Mouse (Mus musculus): ENCODE results near the gene Hoxb13. TPM values are rescaled to one million over a fixed set of nuclear protein-coding genes. Genes with fewer than 3 reads are reported as not detected.

Hoxb13 gene
- polyA plus RNA-seq, 1 experiment: not detected

- H3K4me3 ChIP-seq (ENCODE audit: insufficient read depth, low read depth, low read length): no peak overlapping the region
Observed at GRCm38 (mm10) chr11:96202401-96203081, 8.4 kb downstream of the Hoxb13 start.

GRCm38 (mm10) chr11:96203182-96203788, 9.2 kb downstream of the Hoxb13 start:
- no peak overlapping the region for H3K27ac ChIP-seq (replicated peaks; ENCODE audit: low read depth, low read length)
- no peaks in the 10 kb centered on the region for H3K4me1 ChIP-seq (ENCODE audit: control insufficient read depth, insufficient read depth, insufficient read length, low read length)
- no peak overlapping the region for H3K4me3 ChIP-seq (ENCODE audit: insufficient read depth, low read depth, low read length)

More at GRCm38 (mm10) chr11:96202401-96203081, 8.4 kb downstream of the Hoxb13 start:
- no peaks in the 10 kb centered on the region for H3K4me1 ChIP-seq (ENCODE audit: control insufficient read depth, insufficient read depth, insufficient read length, low read length)
- H3K27ac ChIP-seq (replicated peaks; ENCODE audit: low read depth, low read length): no peak overlapping the region

DNA sequence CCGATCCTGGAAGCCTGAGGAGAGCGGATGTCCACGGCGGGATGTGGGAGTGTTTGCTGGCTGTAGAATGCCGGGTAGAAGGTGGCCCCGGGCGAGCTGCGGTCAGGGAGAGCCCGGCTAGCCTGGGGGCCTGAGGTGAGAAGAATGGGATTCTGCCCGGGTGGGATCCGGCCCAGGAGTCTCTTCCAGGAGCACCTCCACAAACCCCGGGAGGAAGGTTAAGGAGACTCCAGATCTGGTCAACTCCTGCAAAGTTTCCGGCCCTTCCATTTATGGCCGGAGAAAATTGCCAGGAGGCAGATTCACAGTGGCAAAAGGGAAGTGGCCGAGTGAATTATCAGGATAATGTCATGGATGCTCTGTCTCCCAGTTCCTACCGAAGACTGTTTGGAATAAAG, 9.7 kb downstream of the Hoxb13 start:
- Histone ChIP-seq H3K27ac (replicated peaks; ENCODE audit: low read depth, low read length) (no peak overlapping the region), H3K4me1 (ENCODE audit: control insufficient read depth, insufficient read depth, insufficient read length, low read length) (no peaks in the 10 kb centered on the region), H3K4me3 (ENCODE audit: insufficient read depth, low read depth, low read length) (no peak overlapping the region)

DNA sequence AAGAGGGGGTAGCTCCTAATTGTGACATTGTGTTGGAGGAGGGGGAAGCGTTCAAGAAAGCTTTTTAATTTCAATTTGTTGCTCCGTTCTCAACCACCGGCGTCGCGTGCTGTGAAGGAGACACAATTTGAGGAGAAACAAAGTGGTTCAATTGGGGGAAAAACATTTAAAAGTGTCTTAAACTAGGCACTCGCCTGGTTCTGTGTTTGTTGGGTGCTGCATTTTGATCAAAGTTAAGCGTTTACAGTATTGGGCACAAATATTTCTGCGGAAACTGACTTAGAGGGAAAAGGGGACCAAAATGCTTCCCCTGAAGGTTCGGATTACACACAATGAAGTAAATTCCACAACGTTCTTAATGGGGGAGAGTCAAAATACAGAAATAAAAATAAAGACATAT, 10.2 kb downstream of the Hoxb13 start:
- no peak overlapping the region for H3K4me3 ChIP-seq (ENCODE audit: insufficient read depth, low read depth, low read length)
- H3K4me1 ChIP-seq (ENCODE audit: control insufficient read depth, insufficient read depth, insufficient read length, low read length): no peaks in the 10 kb centered on the region
- H3K27ac ChIP-seq (replicated peaks; ENCODE audit: low read depth, low read length): no peak overlapping the region

DNA sequence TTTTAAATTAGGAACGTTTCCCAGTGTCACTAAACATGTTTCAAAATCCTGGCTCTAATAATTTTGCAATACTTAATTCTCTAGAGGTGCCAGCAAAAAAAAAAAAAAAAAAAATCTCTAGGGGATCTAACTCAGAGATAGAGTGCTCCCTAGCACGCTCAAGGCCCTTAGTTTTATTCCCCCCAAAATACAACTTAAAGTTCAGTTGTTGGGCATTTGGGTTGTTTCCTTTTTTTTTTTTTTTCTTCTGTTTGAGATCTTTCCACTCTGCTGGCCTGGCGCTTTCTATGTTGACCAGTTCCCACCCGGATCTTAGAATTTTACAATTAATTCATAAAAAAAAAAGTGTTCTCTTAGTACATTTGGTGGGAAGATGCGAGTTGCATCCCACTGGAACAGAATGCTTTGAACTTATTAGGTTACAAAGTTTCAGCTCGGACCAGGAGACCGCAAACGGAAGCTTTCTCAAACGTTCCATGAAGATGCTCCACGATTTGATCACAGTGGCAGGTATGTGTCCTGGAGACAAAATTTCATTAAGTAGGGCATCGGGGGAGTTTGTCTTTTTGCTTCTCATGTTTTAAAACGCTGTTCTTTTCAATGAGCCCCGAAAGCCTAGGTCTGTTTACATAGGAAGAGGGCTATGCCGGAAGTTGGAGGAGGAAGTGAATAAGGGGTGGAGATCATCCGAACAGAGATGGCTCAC, 11.5 kb downstream of the Hoxb13 start:
- H3K4me3 ChIP-seq (ENCODE audit: insufficient read depth, low read depth, low read length): no peak overlapping the region
- no peak overlapping the region for H3K27ac ChIP-seq (replicated peaks; ENCODE audit: low read depth, low read length)
- no peaks in the 10 kb centered on the region for H3K4me1 ChIP-seq (ENCODE audit: control insufficient read depth, insufficient read depth, insufficient read length, low read length)

- Histone ChIP-seq H3K27ac (replicated peaks; ENCODE audit: low read depth, low read length) (no peak overlapping the region), H3K4me1 (ENCODE audit: control insufficient read depth, insufficient read depth, insufficient read length, low read length) (no peaks in the 10 kb centered on the region), H3K4me3 (ENCODE audit: insufficient read depth, low read depth, low read length) (no peak overlapping the region)
Observed at GRCm38 (mm10) chr11:96223813-96224212, 29.7 kb downstream of the Hoxb13 start.

- Histone ChIP-seq H3K27ac (replicated peaks; ENCODE audit: low read depth, low read length) (no peak overlapping the region), H3K4me1 (ENCODE audit: control insufficient read depth, insufficient read depth, insufficient read length, low read length) (no peaks in the 10 kb centered on the region), H3K4me3 (ENCODE audit: insufficient read depth, low read depth, low read length) (no peak overlapping the region)
Observed at GRCm38 (mm10) chr11:96227676-96228075, 33.6 kb downstream of the Hoxb13 start.

DNA sequence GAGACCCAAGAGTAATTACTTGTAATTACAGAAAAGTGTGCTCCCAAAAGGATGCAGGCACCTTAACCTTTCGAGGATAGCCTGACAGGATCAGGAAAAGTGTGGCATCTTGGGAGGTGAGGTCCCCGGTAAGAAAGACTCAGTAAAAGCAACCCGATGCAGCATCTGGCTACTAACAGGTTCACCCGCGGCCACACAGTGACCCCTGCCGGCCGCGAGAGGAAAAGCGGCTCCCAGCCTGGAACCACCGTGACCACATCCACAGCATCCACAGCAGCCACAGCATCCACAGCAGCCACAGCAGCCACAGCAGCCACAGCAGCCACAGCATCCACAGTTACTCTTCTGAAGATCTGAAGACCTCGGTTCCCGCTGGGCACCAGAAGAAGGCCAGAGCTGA, 40.8 kb downstream of the Hoxb13 start:
- H3K4me3 ChIP-seq (ENCODE audit: insufficient read depth, low read depth, low read length): no peak overlapping the region
- H3K27ac ChIP-seq (replicated peaks; ENCODE audit: low read depth, low read length): no peak overlapping the region
- no peaks in the 10 kb centered on the region for H3K4me1 ChIP-seq (ENCODE audit: control insufficient read depth, insufficient read depth, insufficient read length, low read length)

DNA sequence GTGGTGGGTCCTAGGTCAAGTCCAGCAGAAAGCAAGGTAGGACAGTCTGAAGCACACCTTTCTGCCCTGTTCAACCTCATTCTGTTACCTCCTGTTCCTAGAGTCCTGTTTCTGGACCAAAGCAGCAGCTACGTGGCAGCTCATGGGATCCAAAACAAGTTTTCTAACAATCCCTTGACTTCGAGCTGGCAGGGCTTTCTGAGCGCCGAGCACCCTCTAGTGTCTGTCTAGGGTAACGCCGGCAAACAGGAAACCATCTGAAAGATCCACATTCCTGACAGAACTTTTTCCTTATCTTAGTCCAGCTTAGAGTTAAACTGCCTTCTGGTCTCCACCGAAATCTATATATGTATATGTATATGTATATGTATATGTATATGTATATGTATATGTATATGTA, 46.1 kb downstream of the Hoxb13 start:
- Histone ChIP-seq H3K27ac (replicated peaks; ENCODE audit: low read depth, low read length) (no peak overlapping the region), H3K4me1 (ENCODE audit: control insufficient read depth, insufficient read depth, insufficient read length, low read length) (no peaks in the 10 kb centered on the region), H3K4me3 (ENCODE audit: insufficient read depth, low read depth, low read length) (no peak overlapping the region)

Other genes starting within 250 kb of the Hoxb13 start
- gene Igf2bp1, start 188.4 kb upstream of the Hoxb13 start, polyA plus RNA-seq (2012; ENCODE audit: insufficient read depth, insufficient read length, missing spikeins): not detected in 2 replicates
- not detected in 2 replicates for gene Gip, start 169.8 kb upstream of the Hoxb13 start, polyA plus RNA-seq (2012; ENCODE audit: insufficient read depth, insufficient read length, missing spikeins)
- 61.6 and 90.5 TPM in 2 replicates for gene Snf8, start 159.4 kb upstream of the Hoxb13 start, polyA plus RNA-seq (2012; ENCODE audit: insufficient read depth, insufficient read length, missing spikeins)
- 11.5 and 13.7 TPM in 2 replicates for gene Ube2z, start 128.9 kb upstream of the Hoxb13 start, polyA plus RNA-seq (2012; ENCODE audit: insufficient read depth, insufficient read length, missing spikeins)
- 43.7 and 57.2 TPM in 2 replicates for gene Atp5g1, start 118.6 kb upstream of the Hoxb13 start, polyA plus RNA-seq (2012; ENCODE audit: insufficient read depth, insufficient read length, missing spikeins)
- not detected in 2 replicates for gene Calcoco2, start 82.4 kb upstream of the Hoxb13 start, polyA plus RNA-seq (2012; ENCODE audit: insufficient read depth, insufficient read length, missing spikeins)
- gene Ttll6, start 60.5 kb upstream of the Hoxb13 start, polyA plus RNA-seq (2012; ENCODE audit: insufficient read depth, insufficient read length, missing spikeins): not detected in 2 replicates
- not detected in 2 replicates for gene Hoxb9, start 77.1 kb downstream of the Hoxb13 start, polyA plus RNA-seq (2012; ENCODE audit: insufficient read depth, insufficient read length, missing spikeins)
- 0.58 and 1.9 TPM in 2 replicates for gene Hoxb8, start 87.6 kb downstream of the Hoxb13 start, polyA plus RNA-seq (2012; ENCODE audit: insufficient read depth, insufficient read length, missing spikeins)
- gene Hoxb7, start 92.3 kb downstream of the Hoxb13 start, polyA plus RNA-seq (2012; ENCODE audit: insufficient read depth, insufficient read length, missing spikeins): 2.1 and 2.6 TPM in 2 replicates
- gene Hoxb6, start 98.2 kb downstream of the Hoxb13 start, polyA plus RNA-seq (2012; ENCODE audit: insufficient read depth, insufficient read length, missing spikeins): 0.91 and 1.9 TPM in 2 replicates
- 1.1 and 1.2 TPM in 2 replicates for gene Hoxb5, start 109.0 kb downstream of the Hoxb13 start, polyA plus RNA-seq (2012; ENCODE audit: insufficient read depth, insufficient read length, missing spikeins)
- gene Hoxb4, start 124.0 kb downstream of the Hoxb13 start, polyA plus RNA-seq (2012; ENCODE audit: insufficient read depth, insufficient read length, missing spikeins): 6.0 and 6.4 TPM in 2 replicates
- 1.7 and 2.0 TPM in 2 replicates for gene Hoxb3, start 129.0 kb downstream of the Hoxb13 start, polyA plus RNA-seq (2012; ENCODE audit: insufficient read depth, insufficient read length, missing spikeins)
- 3.2 and 3.7 TPM in 2 replicates for gene Hoxb2, start 156.2 kb downstream of the Hoxb13 start, polyA plus RNA-seq (2012; ENCODE audit: insufficient read depth, insufficient read length, missing spikeins)
- gene Hoxb1, start 171.4 kb downstream of the Hoxb13 start, polyA plus RNA-seq (2012; ENCODE audit: insufficient read depth, insufficient read length, missing spikeins): not detected in 2 replicates